Mouse (Mus musculus): ENCODE data around the gene Ddb2. TPM values are rescaled to one million over a fixed set of nuclear protein-coding genes. Genes with fewer than 3 reads are reported as not detected.

Gene Ddb2
- total RNA-seq, 2 experiments from 2014 or later, result 2.6 to 2.8 TPM

- no peak for DNase-seq
- H3K27ac ChIP-seq, result no peak overlapping the region
- TF ChIP-seq CTCF (IDR thresholded peaks at IDR 0.05), result no peak
- H3K4me3 ChIP-seq, result no peak overlapping the region
- intact Hi-C loops (cut with DNase I), result no loop called here
Measured at GRCm38 (mm10) chr2:91179825-91180224, 57.0 kb downstream of the Ddb2 start.

- TF ChIP-seq CTCF (IDR thresholded peaks at IDR 0.05), result no peak
- intact Hi-C loops (cut with DNase I), result no loop called here
- H3K4me3 ChIP-seq, result no peak overlapping the region
Measured at GRCm38 (mm10) chr2:91176234-91176633, 60.5 kb downstream of the Ddb2 start.

GRCm38 (mm10) chr2:91175490-91175889 is 61.3 kb downstream of the Ddb2 start:
- DNase-seq, result no peak
- Histone ChIP-seq H3K27ac (no peak overlapping the region), H3K4me3 (no peak overlapping the region)
- no peak for TF ChIP-seq CTCF (IDR thresholded peaks at IDR 0.05)
- intact Hi-C loops (cut with DNase I), result no loop called here

More at GRCm38 (mm10) chr2:91176234-91176633, 60.5 kb downstream of the Ddb2 start:
- no peak overlapping the region for H3K27ac ChIP-seq
- DNase-seq, result no peak

DNA sequence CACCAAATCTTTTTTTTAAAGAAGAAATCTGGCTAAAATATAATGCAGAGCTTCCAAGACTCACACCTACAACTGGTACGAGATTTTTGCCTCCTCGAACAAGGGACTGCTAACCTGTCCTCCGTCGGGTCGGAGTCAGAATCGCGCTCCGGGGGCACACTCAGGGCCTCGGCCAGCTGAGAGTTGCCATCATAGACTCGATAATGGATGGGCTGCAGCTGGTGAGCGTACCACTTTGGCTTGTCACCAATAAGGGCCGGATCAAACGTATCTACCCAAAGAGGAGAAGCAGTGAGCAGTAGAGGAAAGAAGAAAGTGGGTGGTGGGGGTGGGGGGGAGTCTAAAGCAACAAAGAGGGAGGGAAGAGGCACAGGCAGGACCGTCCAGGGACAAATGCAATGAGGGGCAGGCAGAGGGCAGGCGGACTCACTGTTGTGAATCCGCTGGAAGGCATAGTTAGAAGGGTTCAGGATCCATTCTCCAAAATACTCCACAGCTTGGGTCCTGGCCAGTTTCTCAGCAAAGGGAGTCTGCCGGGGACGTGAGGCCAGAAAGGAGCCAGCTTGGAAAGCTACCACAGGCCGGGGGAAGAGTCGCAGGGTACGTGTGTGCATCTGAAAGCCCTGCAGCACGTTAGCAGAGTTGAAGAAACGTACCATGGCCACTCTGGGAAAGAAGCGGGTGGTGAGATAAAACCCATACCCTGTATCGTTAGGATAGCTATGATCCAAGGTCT is 67.0 kb downstream of the Ddb2 start:
- intact Hi-C loops (cut with DNase I), result no loop called here
- no peak overlapping the region for H3K27ac ChIP-seq
- no peak for DNase-seq

GRCm38 (mm10) chr2:91167629-91168028 is 69.2 kb downstream of the Ddb2 start:
- TF ChIP-seq CTCF (IDR thresholded peaks at IDR 0.05), result no peak
- intact Hi-C loops (cut with DNase I), result no loop called here
- DNase-seq, result no peak
- no peak overlapping the region for H3K4me3 ChIP-seq
- no peak overlapping the region for H3K27ac ChIP-seq

More for the DNA sequence above, 67.0 kb downstream of the Ddb2 start:
- no peak for TF ChIP-seq CTCF (IDR thresholded peaks at IDR 0.05)
- no peak overlapping the region for H3K4me3 ChIP-seq

DNA sequence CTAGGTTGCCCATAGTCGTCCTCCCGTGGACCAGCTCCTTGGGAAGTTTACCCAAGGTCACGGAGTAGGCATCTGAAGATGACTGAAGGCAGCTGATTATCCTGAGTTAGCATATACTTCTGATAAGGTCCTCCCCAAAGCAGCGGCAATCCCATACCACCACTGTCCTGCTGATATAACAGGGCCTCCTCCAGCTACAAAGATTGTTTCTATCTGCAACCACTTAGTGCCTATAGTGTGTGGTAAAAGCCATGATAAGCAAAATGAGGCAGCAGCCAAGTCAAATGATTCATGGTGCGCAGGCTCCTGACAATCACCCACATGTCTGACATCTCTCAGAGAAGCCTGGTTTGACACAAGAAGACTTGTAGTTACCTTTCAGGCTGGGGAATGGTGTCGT is 71.8 kb downstream of the Ddb2 start:
- H3K4me3 ChIP-seq, result no peak overlapping the region
- TF ChIP-seq CTCF (IDR thresholded peaks at IDR 0.05), result no peak
- intact Hi-C loops (cut with DNase I), result no loop called here
- no peak for DNase-seq
- no peak overlapping the region for H3K27ac ChIP-seq

- no peak overlapping the region for H3K27ac ChIP-seq
- intact Hi-C loops (cut with DNase I), result no loop called here
- no peak overlapping the region for H3K4me3 ChIP-seq
- DNase-seq, result no peak
- TF ChIP-seq CTCF (IDR thresholded peaks at IDR 0.05), result no peak
Measured at GRCm38 (mm10) chr2:91163532-91163931, 73.2 kb downstream of the Ddb2 start.

DNA sequence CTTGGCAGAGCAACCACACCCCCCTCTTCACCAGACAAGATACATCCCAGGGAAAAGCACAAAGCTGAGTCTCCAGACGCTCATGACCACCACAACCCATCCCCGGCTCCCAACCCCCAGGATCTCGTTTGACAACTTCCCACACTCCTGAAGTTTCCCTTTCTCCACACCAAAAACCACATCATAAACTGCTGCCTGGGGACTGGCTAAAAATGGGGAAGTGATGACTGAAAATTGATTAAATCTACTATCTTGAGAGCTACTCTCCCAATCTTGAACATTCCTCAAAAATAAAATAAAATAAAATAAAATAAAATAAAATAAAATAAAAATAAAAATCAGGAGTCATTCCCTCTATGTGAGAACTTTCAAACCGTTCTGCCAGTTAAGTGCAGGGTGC is 73.8 kb downstream of the Ddb2 start:
- no peak for TF ChIP-seq CTCF (IDR thresholded peaks at IDR 0.05)
- no peak for DNase-seq
- Histone ChIP-seq H3K4me3 (no peak overlapping the region), H3K27ac (no peak overlapping the region)
- intact Hi-C loops (cut with DNase I), result no loop called here

Other genes with a start within 250 kb of the Ddb2 start
- 10 to 100 TPM; 28.3 to 30.2 TPM for gene Rapsn, start 201.4 kb downstream of the Ddb2 start, total RNA-seq (2021)
- gene Psmc3, start 183.0 kb downstream of the Ddb2 start, total RNA-seq (2021), result 100 to 1,000 TPM; 226 to 256 TPM
- 10 to 100 TPM; 18.7 to 22.0 TPM for gene Slc39a13, start 166.6 kb downstream of the Ddb2 start, total RNA-seq (2021)
- gene Spi1, start 154.6 kb downstream of the Ddb2 start, total RNA-seq (2021), result 1 to 10 TPM in 1 of 2 experiments, under 1 TPM in 1; 0.87 to 1.2 TPM
- under 1 TPM in 1 of 2 experiments, not detected in 1; 0.06 TPM for gene Mybpc3, start 118.8 kb downstream of the Ddb2 start, total RNA-seq (2021)
- gene Madd, start 53.1 kb downstream of the Ddb2 start, total RNA-seq (2021), result 1 to 10 TPM; 2.9 to 4.0 TPM
- gene Nr1h3, start 34.1 kb downstream of the Ddb2 start, total RNA-seq (2021), result 10 to 100 TPM; 26.8 to 26.9 TPM
- gene Acp2, start 34.1 kb downstream of the Ddb2 start, total RNA-seq (2021), result 10 to 100 TPM; 12.5 to 13.6 TPM
- 100 to 1,000 TPM; 375 to 428 TPM for gene Pacsin3, start 19.0 kb upstream of the Ddb2 start, total RNA-seq (2021)
- gene Arfgap2, start 28.0 kb upstream of the Ddb2 start, total RNA-seq (2021), result 100 to 1,000 TPM; 152 to 211 TPM
- 10 to 100 TPM; 13.4 to 20.0 TPM for gene 1110051M20Rik, start 207.7 kb upstream of the Ddb2 start, total RNA-seq (2021)
- gene Lrp4, start 220.5 kb upstream of the Ddb2 start, total RNA-seq (2021), result 10 to 100 TPM in 1 of 2 experiments, 1 to 10 TPM in 1; 7.8 to 10.2 TPM

Data from gastrocnemius, adult 2 months (tissue).